In genomic region chr17:65628823-65629532, GRCm38 (mm10) we compare ENCODE assay signal across 7 mouse cellular contexts. TPM values are rescaled to one million over a fixed set of nuclear protein-coding genes. Genes with fewer than 3 reads are reported as not detected.
"Had no signal": no experiment of that assay in that cellular context is flagged by ENCODE, and none has a peak within 500 bp of the region (broad histone marks: within the 10 kb centered on the region; RNA-seq: fewer than 3 reads in every experiment).

No protein-coding gene starts in this region.

RNA-seq across cellular contexts. Expression of gene Txndc2, which starts 13.0 kb away (rescaled TPM):
- polyA plus RNA-seq: small intestine, adult 2 months; spleen, adult 2 months; stomach, embryonic 14.5 days; stomach, embryonic 15.5 days; stomach, embryonic 16.5 days; stomach, postnatal 0 days; thymus, adult 2 months had no signal
